Mouse (Mus musculus) frontal cortex, adult 2 months (tissue): Measurements from ENCODE around the gene Gm20390. TPM values are rescaled to one million over a fixed set of nuclear protein-coding genes. Genes with fewer than 3 reads are reported as not detected.

Experiments
- polyA plus RNA-seq: library from polyadenylated mRNA; depleted of rRNA; stranded (reverse); fragments of >200 nt; gene quantifications from 2 replicates; pipeline ENCODE4 v1.2.3, GENCODE M21; 2012; rRNA removed

The Gm20390 gene
- polyA plus RNA-seq, 1 experiment, result 71.9 TPM

Other genes with a start within 250 kb of the Gm20390 start
- gene Utp18, start 82.5 kb downstream of the Gm20390 start, polyA plus RNA-seq, result 14.6 and 16.1 TPM in 2 replicates
- 20.8 and 24.6 TPM in 2 replicates for gene Mbtd1, start 82.4 kb downstream of the Gm20390 start, polyA plus RNA-seq
- 99.0 and 106 TPM in 2 replicates for gene Nme2, start 12.0 kb downstream of the Gm20390 start, polyA plus RNA-seq
- gene Nme1, start 228 bp upstream of the Gm20390 start, polyA plus RNA-seq, result 282 and 284 TPM in 2 replicates
- 127 and 139 TPM in 2 replicates for gene Spag9, start 27.8 kb upstream of the Gm20390 start, polyA plus RNA-seq
- 44.4 and 45.5 TPM in 2 replicates for gene Tob1, start 243.2 kb upstream of the Gm20390 start, polyA plus RNA-seq